Mouse (Mus musculus) lung, embryonic 14.5 days (tissue): ENCODE data around the gene Wdr76. TPM values are rescaled to one million over a fixed set of nuclear protein-coding genes. Genes with fewer than 3 reads are reported as not detected.
A peak's percentile ranks its signal among the peaks of the same experiment; 100 is the strongest.
"Not testable (repeated sequence)": the region's sequence is repeated elsewhere in the genome, so short reads cannot be mapped to it uniquely, and the experiment has no call there.

ENCODE experiments used
- ATAC-seq: fragments of 200-750 bp; cut with Nextera tagmentation; 2 replicates; pipeline ENCODE4 v1.8.0; 2017; ENCODE audit warnings: mild to moderate bottlenecking, moderate TSS enrichment, moderate library complexity; ENCODE audit not compliant: insufficient read depth
- DNase-seq: peaks from one replicate; pipeline ENCODE4 v3.0.0-alpha.2; 2015
- H3K27ac ChIP-seq: fragments of 300-500 bp; sonication (generic); 2 replicates; pipeline ENCODE4 v1.5.1; 2014; ENCODE audit warnings: low read depth, mild to moderate bottlenecking, moderate library complexity
- H3K27me3 ChIP-seq: fragments of 300-500 bp; sonication (generic); 2 replicates; pipeline ENCODE4 v1.6.1; 2014; ENCODE audit warnings: low read length, control low read depth; ENCODE audit not compliant: insufficient read depth
- H3K36me3 ChIP-seq: fragments of 300-500 bp; sonication (generic); 2 replicates; pipeline ENCODE4 v1.6.1; 2014; ENCODE audit warnings: control low read depth; ENCODE audit not compliant: insufficient read depth
- H3K4me1 ChIP-seq: fragments of 300-500 bp; sonication (generic); 2 replicates; pipeline ENCODE4 v1.6.1; 2014; ENCODE audit warnings: antibody characterized with exemption, control low read depth; ENCODE audit not compliant: insufficient read depth
- H3K4me2 ChIP-seq: fragments of 300-500 bp; sonication (generic); 2 replicates; pipeline ENCODE4 v1.6.1; 2014; ENCODE audit warnings: mild to moderate bottlenecking
- H3K4me3 ChIP-seq: fragments of 300-500 bp; sonication (generic); 2 replicates; pipeline ENCODE4 v1.5.1; 2014; ENCODE audit warnings: low read depth, low read length
- H3K9ac ChIP-seq: fragments of 300-500 bp; sonication (generic); 2 replicates; pipeline ENCODE4 v1.6.1; 2014
- H3K9me3 ChIP-seq: fragments of 300-500 bp; sonication (generic); 2 replicates; pipeline ENCODE4 v1.6.1; 2016; ENCODE audit warnings: low read depth, low read length, control low read depth
- CTCF ChIP-seq: IDR thresholded peaks from 2 replicates; pipeline ENCODE4 v1.5.1; 2016; ENCODE audit warnings: antibody characterized with exemption, low read depth
- WGBS: fragments of 180-500 bp; shearing (Covaris S2); extraction: QIAGEN DNeasy Blood & Tissue Kit; methylation state at CpG from one replicate; pipeline ENCODE4 v1.1.7; 2014; 5-methylcytosine and 5-hydroxymethylcytosine counted together
- polyA plus RNA-seq: library from polyadenylated mRNA; unstranded; fragments of >200 nt; fragmentation: Nextera tagmentation; extraction: Ambion mirVana; gene quantifications from 2 replicates; pipeline ENCODE4 v1.2.1, GENCODE M21; 2014

Gene Wdr76
- polyA plus RNA-seq, 1 experiment from 2014 or later, result 10.2 TPM

GRCm38 (mm10) chr2:121522006-121522405, 15.5 kb downstream of the Wdr76 start:
- no peak overlapping the region for H3K4me2 ChIP-seq
- H3K36me3 ChIP-seq, result peaks cover 53% of the 10 kb centered on the region

GRCm38 (mm10) chr2:121522830-121523229, 16.3 kb downstream of the Wdr76 start:
- not testable (repeated sequence) for H3K4me1 ChIP-seq, H3K27me3 ChIP-seq, DNase-seq, H3K27ac ChIP-seq, H3K4me3 ChIP-seq, ATAC-seq, H3K9ac ChIP-seq, H3K9me3 ChIP-seq, H3K4me2 ChIP-seq
- peaks cover 50% of the 10 kb centered on the region for H3K36me3 ChIP-seq
- WGBS, result 97% methylated on average over 3 of the region's 3 CpGs

More at GRCm38 (mm10) chr2:121522006-121522405, 15.5 kb downstream of the Wdr76 start:
- H3K27ac ChIP-seq, result no peak overlapping the region
- no peak for TF ChIP-seq CTCF
- WGBS, result 86% methylated on average over 2 of the region's 2 CpGs
- no peak for ATAC-seq
- H3K4me1 ChIP-seq, result no peaks in the 10 kb centered on the region
- DNase-seq, result no peak
- no peak overlapping the region for H3K4me3 ChIP-seq
- H3K9me3 ChIP-seq, result no peaks in the 10 kb centered on the region
- H3K9ac ChIP-seq, result no peak overlapping the region
- H3K27me3 ChIP-seq, result no peaks in the 10 kb centered on the region

- DNase-seq (no peak), ATAC-seq (no peak)
- no peaks in the 10 kb centered on the region for H3K9me3 ChIP-seq
- TF ChIP-seq CTCF, result no peak
- H3K4me2 ChIP-seq, result no peak overlapping the region
- H3K27ac ChIP-seq, result no peak overlapping the region
- no peak overlapping the region for H3K4me3 ChIP-seq
- H3K9ac ChIP-seq, result no peak overlapping the region
- peaks cover 47% of the 10 kb centered on the region for H3K36me3 ChIP-seq
- no peaks in the 10 kb centered on the region for H3K4me1 ChIP-seq
- H3K27me3 ChIP-seq, result no peaks in the 10 kb centered on the region
- 87% methylated on average over 2 of the region's 2 CpGs for WGBS
Measured at GRCm38 (mm10) chr2:121525056-121525455, 18.5 kb downstream of the Wdr76 start.

- 88% methylated on average over 3 of the region's 3 CpGs for WGBS
- Histone ChIP-seq H3K9me3 (no peaks in the 10 kb centered on the region), H3K9ac (no peak overlapping the region), H3K4me3 (no peak overlapping the region), H3K4me2 (no peak overlapping the region), H3K27ac (no peak overlapping the region), H3K36me3 (peaks cover 51% of the 10 kb centered on the region), H3K27me3 (no peaks in the 10 kb centered on the region), H3K4me1 (no peaks in the 10 kb centered on the region)
- peak; percentile 7 for DNase-seq
- TF ChIP-seq CTCF, result peak; percentile 28; the same call in 1 of the 2 replicates
- ATAC-seq, result no peak
Measured at GRCm38 (mm10) chr2:121544829-121545228, 38.3 kb downstream of the Wdr76 start.

GRCm38 (mm10) chr2:121549630-121550029, 43.1 kb downstream of the Wdr76 start:
- Histone ChIP-seq H3K9me3 (no peaks in the 10 kb centered on the region), H3K36me3 (peaks cover 15% of the 10 kb centered on the region), H3K4me1 (no peaks in the 10 kb centered on the region), H3K9ac (no peak overlapping the region), H3K4me2 (no peak overlapping the region), H3K27ac (no peak overlapping the region), H3K4me3 (no peak overlapping the region), H3K27me3 (no peaks in the 10 kb centered on the region)
- ATAC-seq (no peak), DNase-seq (no peak)
- no peak for TF ChIP-seq CTCF
- 90% methylated on average over 6 of the region's 6 CpGs for WGBS

GRCm38 (mm10) chr2:121551271-121551670, 44.7 kb downstream of the Wdr76 start:
- Histone ChIP-seq H3K36me3 (peaks cover 11% of the 10 kb centered on the region; the same call in 1 of the 2 replicates), H3K4me2 (no peak overlapping the region), H3K27me3 (no peaks in the 10 kb centered on the region), H3K9me3 (no peaks in the 10 kb centered on the region), H3K4me3 (no peak overlapping the region), H3K27ac (no peak overlapping the region), H3K9ac (no peak overlapping the region), H3K4me1 (no peaks in the 10 kb centered on the region)
- no peak for DNase-seq
- TF ChIP-seq CTCF, result no peak
- no peak for ATAC-seq
- WGBS, result 67% methylated on average over 8 of the region's 8 CpGs

GRCm38 (mm10) chr2:121563117-121563516, 56.6 kb downstream of the Wdr76 start:
- DNase-seq, result no peak
- Histone ChIP-seq H3K36me3 (no peaks in the 10 kb centered on the region), H3K4me2 (no peak overlapping the region), H3K27me3 (no peaks in the 10 kb centered on the region), H3K4me1 (no peaks in the 10 kb centered on the region), H3K4me3 (no peak overlapping the region), H3K27ac (no peak overlapping the region), H3K9ac (no peak overlapping the region), H3K9me3 (no peaks in the 10 kb centered on the region)
- 85% methylated on average over 3 of the region's 3 CpGs for WGBS
- ATAC-seq, result no peak
- TF ChIP-seq CTCF, result no peak

- no peak overlapping the region for H3K27ac ChIP-seq
- ATAC-seq, result no peak
- H3K36me3 ChIP-seq, result no peaks in the 10 kb centered on the region
- TF ChIP-seq CTCF, result no peak
- no peaks in the 10 kb centered on the region for H3K9me3 ChIP-seq
- H3K4me1 ChIP-seq, result no peaks in the 10 kb centered on the region
- no peak overlapping the region for H3K9ac ChIP-seq
- no peaks in the 10 kb centered on the region for H3K27me3 ChIP-seq
- H3K4me3 ChIP-seq, result no peak overlapping the region
- no peak for DNase-seq
- 63% methylated on average over 5 of the region's 5 CpGs for WGBS
- no peak overlapping the region for H3K4me2 ChIP-seq
Measured at GRCm38 (mm10) chr2:121565911-121566310, 59.4 kb downstream of the Wdr76 start.
